Mouse (Mus musculus): ENCODE measurements around the gene Gm45783.
"Not testable (repeated sequence)": the region's sequence is repeated elsewhere in the genome, so short reads cannot be mapped to it uniquely, and the experiment has no call there.

The Gm45783 gene

GRCm38 (mm10) chr7:7374431-7374830, at the start of gene Gm45783:
Gene Gm45783 (minus strand): TSS chr7:7374573.
- peak in 1 of 2 experiments; percentile 10 for DNase-seq

- not testable (repeated sequence) for DNase-seq
Measured at GRCm38 (mm10) chr7:7399603-7400002, 25.2 kb upstream of the Gm45783 start, which contains the start of gene Vmn2r31. Gene Vmn2r31 (minus strand): TSS chr7:7399703.

- not testable (repeated sequence) for DNase-seq
Measured at GRCm38 (mm10) chr7:7337509-7337908, 36.9 kb downstream of the Gm45783 start, which contains the start of gene Vmn2r30. Gene Vmn2r30 (minus strand): TSS chr7:7337609.

GRCm38 (mm10) chr7:7295595-7295994, 78.8 kb downstream of the Gm45783 start:
- peak; percentile 41 to 58 for DNase-seq

All from lung, adult 18-20 months (tissue).